Mouse (Mus musculus) E14TG2a.4 (cell line): ENCODE data around the gene Slc35g3.

ENCODE experiments used
- CTCF ChIP-seq: conservative IDR thresholded peaks from 2 replicates; pipeline ENCODE4 v1.5.1; 2014; ENCODE audit warnings: low read length
- NANOG ChIP-seq: IDR thresholded peaks from 2 replicates; pipeline ENCODE4 v1.6.1; 2014; ENCODE audit warnings: borderline replicate concordance, low read length, mixed read lengths

GRCm38 (mm10) chr11:69789431-69789830, 27.7 kb upstream of the Slc35g3 start:
- TF ChIP-seq CTCF, result no peak
- no peak for TF ChIP-seq NANOG
